Mouse (Mus musculus): Measurements from ENCODE around the gene Prg3. TPM values are rescaled to one million over a fixed set of nuclear protein-coding genes. Genes with fewer than 3 reads are reported as not detected.

Prg3 gene
- polyA plus RNA-seq, 1 experiment from 2014 or later: not detected

DNA sequence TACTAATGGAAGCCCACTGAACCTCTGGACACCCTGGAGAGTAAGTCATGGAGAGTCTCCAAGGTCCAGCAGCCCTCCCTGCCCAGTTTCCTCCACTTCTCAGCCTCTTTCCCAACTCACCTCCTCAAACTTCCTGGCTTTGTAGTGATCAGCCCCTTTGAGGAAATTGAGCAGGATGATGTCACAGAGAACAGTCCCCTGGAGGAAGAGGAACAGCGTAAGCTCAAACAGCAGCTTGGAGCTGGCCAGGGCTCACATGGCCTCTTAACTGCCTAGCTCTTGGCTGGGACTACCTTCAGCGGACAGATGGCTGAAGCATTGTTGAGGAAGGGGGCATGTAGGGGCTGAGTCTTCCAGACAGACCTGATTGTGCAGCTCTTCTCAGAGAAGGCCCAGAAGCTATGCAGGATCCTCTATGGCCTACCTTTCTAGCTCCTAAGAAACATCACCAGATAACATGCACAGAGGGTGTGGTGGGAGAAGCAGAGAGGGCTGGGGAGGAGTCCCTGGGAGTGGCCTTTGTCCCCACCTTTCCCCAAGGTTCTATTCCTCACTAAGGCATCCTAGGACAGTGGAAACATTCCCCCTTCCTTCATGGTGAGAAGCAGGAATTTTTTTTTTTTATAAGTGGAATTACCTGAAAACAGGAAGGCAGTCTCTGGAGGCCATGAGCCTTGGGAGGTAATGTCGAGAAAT is 11.6 kb downstream of the Prg3 start:
- WGBS: 86% methylated on average over 3 of the region's 3 CpGs
- no peak for ATAC-seq (ENCODE audit: low FRiP score, low read depth)

DNA sequence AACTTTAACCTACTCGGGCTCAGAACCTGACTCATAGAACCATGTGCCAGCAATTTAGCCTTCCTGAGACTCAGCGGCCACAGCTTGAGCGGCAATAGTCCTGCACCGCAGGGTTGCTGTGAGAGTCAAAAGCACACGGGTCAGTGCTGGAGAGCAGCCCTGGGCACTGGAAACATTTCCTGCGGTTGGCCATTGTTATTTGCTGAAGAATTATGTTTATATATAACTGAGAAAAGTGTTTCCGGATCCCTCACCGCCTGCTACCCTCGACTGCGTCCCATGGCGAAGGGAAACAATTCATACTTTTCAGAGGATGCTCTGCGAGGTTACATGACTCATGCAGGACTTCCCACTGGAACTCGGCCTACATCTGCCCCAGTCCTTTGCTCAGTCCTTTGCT is 13.5 kb downstream of the Prg3 start:
- Histone ChIP-seq H3K4me2 (replicated peaks) (no peak overlapping the region), H3K9ac (replicated peaks) (no peak overlapping the region), H3K4me3 (no peak overlapping the region), H3K9me3 (no peaks in the 10 kb centered on the region), H3K4me1 (no peaks in the 10 kb centered on the region), H3K36me3 (no peaks in the 10 kb centered on the region), H3K27ac (replicated peaks) (no peak overlapping the region), H3K27me3 (no peaks in the 10 kb centered on the region)
- no peak for ATAC-seq (ENCODE audit: low FRiP score, low read depth)
- 78% methylated on average over 13 of the region's 13 CpGs for WGBS

More for the DNA sequence above, 11.6 kb downstream of the Prg3 start:
- Histone ChIP-seq H3K4me2 (replicated peaks) (no peak overlapping the region), H3K4me3 (no peak overlapping the region), H3K9ac (replicated peaks) (no peak overlapping the region), H3K27me3 (no peaks in the 10 kb centered on the region), H3K9me3 (no peaks in the 10 kb centered on the region), H3K36me3 (no peaks in the 10 kb centered on the region), H3K4me1 (no peaks in the 10 kb centered on the region), H3K27ac (replicated peaks) (no peak overlapping the region)

DNA sequence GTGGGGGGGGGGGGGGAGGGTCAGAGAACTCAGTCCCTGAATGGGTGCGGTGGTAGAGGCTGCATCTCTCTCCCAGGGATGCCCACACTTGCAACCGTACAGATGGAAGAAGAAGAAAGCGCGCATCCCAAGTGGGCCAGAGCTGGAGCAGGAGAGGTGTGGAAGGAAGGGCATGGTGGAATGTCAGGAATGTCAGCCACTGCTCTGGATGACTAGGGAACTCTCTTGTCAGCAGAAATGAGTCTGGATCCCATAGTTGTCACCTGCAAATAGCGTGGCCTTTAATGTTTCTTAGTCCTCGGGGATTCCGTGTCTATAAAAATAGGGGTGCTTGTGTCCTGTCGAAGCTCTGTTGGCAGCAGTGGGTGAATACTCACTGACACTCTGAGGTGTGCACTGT is 14.6 kb downstream of the Prg3 start:
- H3K9me3 ChIP-seq: no peaks in the 10 kb centered on the region
- no peak for ATAC-seq (ENCODE audit: low FRiP score, low read depth)
- 87% methylated on average over 8 of the region's 8 CpGs for WGBS

DNA sequence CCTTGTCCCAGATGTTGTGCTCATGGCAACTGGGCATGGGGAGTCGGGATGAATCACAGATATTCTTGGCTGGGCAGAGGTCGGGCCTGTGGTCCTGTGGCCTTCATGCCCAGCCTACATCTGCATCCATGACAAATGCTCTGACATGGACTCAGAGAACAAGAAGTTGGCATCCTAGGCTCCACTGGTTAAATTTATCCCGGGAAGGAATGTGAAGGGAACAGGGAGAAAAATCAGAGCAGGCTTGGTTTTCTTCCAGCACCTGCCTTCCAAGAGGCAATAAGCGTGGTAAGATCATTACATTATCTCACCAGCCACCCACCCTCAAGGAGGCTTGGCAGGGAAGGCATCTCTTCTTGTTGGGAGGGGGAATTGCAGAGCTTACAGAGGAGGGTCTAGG is 16.3 kb downstream of the Prg3 start:
- 88% methylated on average over 4 of the region's 4 CpGs for WGBS
- Histone ChIP-seq H3K27me3 (no peaks in the 10 kb centered on the region), H3K4me1 (no peaks in the 10 kb centered on the region), H3K9me3 (no peaks in the 10 kb centered on the region), H3K4me2 (replicated peaks) (no peak overlapping the region), H3K36me3 (no peaks in the 10 kb centered on the region), H3K27ac (replicated peaks) (no peak overlapping the region), H3K4me3 (no peak overlapping the region), H3K9ac (replicated peaks) (no peak overlapping the region)
- ATAC-seq (ENCODE audit: low FRiP score, low read depth): no peak

More for the DNA sequence above, 14.6 kb downstream of the Prg3 start:
- no peak overlapping the region for H3K4me2 ChIP-seq (replicated peaks)
- no peaks in the 10 kb centered on the region for H3K36me3 ChIP-seq
- H3K4me1 ChIP-seq: no peaks in the 10 kb centered on the region
- H3K27me3 ChIP-seq: no peaks in the 10 kb centered on the region
- H3K4me3 ChIP-seq: no peak overlapping the region
- H3K9ac ChIP-seq (replicated peaks): no peak overlapping the region
- H3K27ac ChIP-seq (replicated peaks): no peak overlapping the region

DNA sequence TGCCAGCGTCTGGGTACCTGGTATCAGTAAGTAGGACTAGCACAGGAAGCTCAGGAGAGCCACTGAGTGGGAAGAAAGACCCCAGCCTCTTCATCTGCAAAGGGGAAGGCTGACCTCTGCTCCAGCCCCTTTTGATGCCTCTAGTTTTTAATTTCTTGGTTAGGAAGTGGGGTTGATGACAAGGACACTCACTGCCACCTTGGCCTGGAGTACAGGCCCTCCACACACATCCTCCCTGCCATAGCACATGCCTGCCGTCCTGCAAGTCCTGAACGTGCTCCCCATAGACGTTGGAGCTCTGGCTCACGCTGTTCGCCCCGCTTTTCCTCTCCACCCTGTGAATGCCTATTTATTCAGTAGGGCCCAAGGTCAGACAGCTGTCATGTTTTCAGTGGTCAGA is 18.6 kb downstream of the Prg3 start:
- WGBS: 78% methylated on average over 7 of the region's 7 CpGs
- H3K4me3 ChIP-seq: no peak overlapping the region
- H3K9me3 ChIP-seq: no peaks in the 10 kb centered on the region
- no peaks in the 10 kb centered on the region for H3K4me1 ChIP-seq
- H3K9ac ChIP-seq (replicated peaks): no peak overlapping the region
- no peak overlapping the region for H3K27ac ChIP-seq (replicated peaks)
- no peaks in the 10 kb centered on the region for H3K36me3 ChIP-seq
- no peak overlapping the region for H3K4me2 ChIP-seq (replicated peaks)
- no peaks in the 10 kb centered on the region for H3K27me3 ChIP-seq
- ATAC-seq (ENCODE audit: low FRiP score, low read depth): no peak

DNA sequence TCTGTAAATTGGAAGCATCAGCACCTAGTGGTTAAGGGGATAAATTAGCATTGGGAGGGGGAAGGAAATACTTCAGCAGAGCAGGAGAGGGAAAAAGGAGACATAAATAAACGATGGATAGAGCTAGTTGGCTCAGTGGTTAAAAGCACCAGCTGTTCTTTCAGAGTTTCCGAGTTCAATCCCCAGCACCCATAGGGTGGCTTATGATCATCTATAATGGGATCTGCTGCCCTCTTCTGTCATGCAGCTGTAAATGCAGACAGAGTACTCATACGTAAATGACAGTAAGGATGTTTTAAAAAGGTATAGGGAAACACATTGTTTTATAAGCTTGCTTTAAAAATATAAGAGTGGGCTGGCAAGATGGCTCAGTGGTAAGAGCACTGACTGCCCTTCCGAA is 19.7 kb downstream of the Prg3 start:
- H3K27me3 ChIP-seq: no peaks in the 10 kb centered on the region
- no peaks in the 10 kb centered on the region for H3K9me3 ChIP-seq
- H3K36me3 ChIP-seq: no peaks in the 10 kb centered on the region
- H3K4me3 ChIP-seq: no peak overlapping the region
- H3K4me2 ChIP-seq (replicated peaks): no peak overlapping the region
- no peak for ATAC-seq (ENCODE audit: low FRiP score, low read depth)
- H3K9ac ChIP-seq (replicated peaks): no peak overlapping the region
- no peaks in the 10 kb centered on the region for H3K4me1 ChIP-seq
- WGBS: 23% methylated on average over 4 of the region's 4 CpGs
- no peak overlapping the region for H3K27ac ChIP-seq (replicated peaks)

DNA sequence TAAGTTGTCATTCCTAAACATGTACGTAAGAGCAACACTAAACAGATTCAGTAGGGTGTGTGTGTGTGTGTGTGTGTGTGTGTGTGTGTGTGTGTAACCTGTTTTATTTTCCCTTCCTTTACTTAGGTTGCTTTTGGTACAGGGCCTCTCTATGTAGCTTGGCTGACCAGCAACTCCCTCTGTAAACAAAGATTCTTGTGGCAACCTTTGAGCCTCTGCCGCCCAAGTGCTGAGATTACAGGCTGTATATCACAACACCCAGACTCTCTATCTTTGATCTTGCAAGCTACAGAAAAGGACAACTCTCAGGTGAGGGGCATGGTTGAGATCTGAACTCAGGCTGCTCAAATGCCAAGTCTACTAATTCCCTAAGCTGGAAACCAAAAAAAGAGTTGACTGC is 21.2 kb downstream of the Prg3 start:
- no peak overlapping the region for H3K9ac ChIP-seq (replicated peaks)
- no peaks in the 10 kb centered on the region for H3K36me3 ChIP-seq
- 79% methylated on average over 2 of the region's 2 CpGs for WGBS
- H3K4me3 ChIP-seq: no peak overlapping the region
- ATAC-seq (ENCODE audit: low FRiP score, low read depth): no peak
- no peaks in the 10 kb centered on the region for H3K9me3 ChIP-seq
- H3K27me3 ChIP-seq: no peaks in the 10 kb centered on the region
- no peak overlapping the region for H3K27ac ChIP-seq (replicated peaks)
- H3K4me1 ChIP-seq: no peaks in the 10 kb centered on the region
- no peak overlapping the region for H3K4me2 ChIP-seq (replicated peaks)

DNA sequence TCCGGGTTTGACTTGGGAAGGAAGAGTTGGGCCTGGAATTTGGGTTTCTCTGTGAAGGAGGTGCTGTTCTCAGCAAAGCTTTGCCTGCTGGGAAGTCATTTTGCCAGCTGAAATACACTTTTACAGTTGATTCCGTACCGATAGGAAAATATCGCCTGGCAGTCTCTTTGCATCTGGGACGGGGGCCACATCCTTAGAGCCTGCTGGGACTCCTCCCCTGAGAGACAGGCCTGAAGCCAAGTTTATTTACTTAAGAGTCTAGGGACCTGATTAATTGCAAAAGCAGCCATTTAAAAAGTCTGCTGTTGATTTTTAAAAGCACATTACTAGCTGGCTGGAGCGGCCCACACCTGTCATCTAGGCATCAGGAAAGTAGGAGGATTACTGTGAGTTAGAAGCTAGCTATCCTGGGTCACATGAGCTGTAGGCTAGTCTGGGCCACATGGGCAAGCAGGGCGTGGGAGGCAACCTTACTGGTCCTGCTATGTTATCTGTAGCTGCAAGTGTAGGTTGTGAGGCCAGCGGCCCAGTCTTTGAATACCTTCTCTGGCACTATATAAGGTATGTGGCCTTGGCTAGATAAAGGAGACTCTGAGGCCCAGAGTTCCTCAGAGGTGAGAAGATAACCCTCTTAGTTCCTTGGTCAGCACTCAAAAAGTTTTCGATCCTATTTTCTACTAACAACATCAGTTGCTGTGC is 24.0 kb downstream of the Prg3 start:
- no peak overlapping the region for H3K27ac ChIP-seq (replicated peaks)
- H3K4me3 ChIP-seq: no peak overlapping the region
- no peak overlapping the region for H3K4me2 ChIP-seq (replicated peaks)
- 81% methylated on average over 9 of the region's 9 CpGs for WGBS
- H3K9me3 ChIP-seq: no peaks in the 10 kb centered on the region
- H3K36me3 ChIP-seq: no peaks in the 10 kb centered on the region
- no peak overlapping the region for H3K9ac ChIP-seq (replicated peaks)
- H3K4me1 ChIP-seq: no peaks in the 10 kb centered on the region
- ATAC-seq (ENCODE audit: low FRiP score, low read depth): no peak
- H3K27me3 ChIP-seq: no peaks in the 10 kb centered on the region

DNA sequence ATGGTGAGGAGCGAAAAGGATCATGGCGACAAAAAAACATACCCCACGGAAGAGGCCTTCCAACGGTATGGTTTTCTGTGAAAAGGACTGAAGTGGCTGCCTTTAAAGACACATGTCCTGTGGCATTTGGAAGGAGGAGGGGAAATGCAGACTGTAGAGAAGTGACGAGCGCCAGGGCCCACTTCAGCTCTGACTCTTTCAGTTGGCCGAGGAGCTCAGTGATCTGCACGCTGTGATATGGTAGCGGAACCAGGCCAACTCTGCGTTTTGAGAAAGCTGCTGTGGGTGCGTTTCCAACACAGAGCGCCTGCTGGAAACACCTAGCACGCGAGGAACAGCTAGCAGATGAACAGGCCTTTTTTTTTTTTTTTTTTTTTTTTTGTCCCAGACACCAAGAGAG is 24.7 kb downstream of the Prg3 start:
- Histone ChIP-seq H3K4me2 (replicated peaks) (no peak overlapping the region), H3K27ac (replicated peaks) (no peak overlapping the region), H3K9me3 (no peaks in the 10 kb centered on the region), H3K4me3 (no peak overlapping the region), H3K9ac (replicated peaks) (no peak overlapping the region), H3K36me3 (no peaks in the 10 kb centered on the region), H3K4me1 (no peaks in the 10 kb centered on the region), H3K27me3 (no peaks in the 10 kb centered on the region)
- WGBS: 84% methylated on average over 14 of the region's 14 CpGs
- ATAC-seq (ENCODE audit: low FRiP score, low read depth): no peak

DNA sequence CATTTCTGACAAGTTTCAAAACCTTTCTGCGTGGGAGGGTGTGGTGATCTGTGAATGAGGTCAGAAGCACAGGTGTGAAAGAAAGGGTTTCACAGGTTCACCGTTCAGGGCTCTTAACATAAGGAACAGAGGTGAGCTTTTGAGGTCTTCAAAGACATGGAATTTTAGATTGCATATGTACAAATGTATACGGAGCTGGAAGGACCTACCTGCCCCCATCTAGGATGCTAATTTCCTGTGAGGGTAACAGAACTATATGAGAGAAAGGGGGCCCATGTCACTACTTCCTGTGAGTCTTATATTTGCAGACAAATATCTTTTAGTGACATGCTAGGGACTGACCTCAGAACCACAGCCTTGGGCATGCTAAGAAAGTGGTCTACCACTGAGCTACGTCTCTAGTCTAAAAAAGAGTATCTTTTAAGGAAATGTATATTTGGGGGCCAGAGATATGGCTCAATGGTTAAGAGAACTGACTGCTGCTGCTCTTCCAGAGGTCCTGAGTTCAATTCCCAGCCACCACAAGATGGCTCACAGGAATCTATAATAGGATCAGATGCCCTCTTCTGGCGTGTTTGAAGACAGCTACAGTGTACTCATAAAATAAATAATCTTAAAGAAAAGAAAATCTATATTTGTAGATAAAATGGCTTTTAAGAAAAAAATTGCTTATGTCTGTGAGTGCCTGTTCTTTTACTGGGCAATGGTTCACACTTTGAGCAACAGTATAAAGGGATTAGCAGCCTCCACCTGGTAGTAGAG is 26.0 kb downstream of the Prg3 start:
- Histone ChIP-seq H3K36me3 (no peaks in the 10 kb centered on the region), H3K4me3 (no peak overlapping the region), H3K4me2 (replicated peaks) (no peak overlapping the region), H3K4me1 (no peaks in the 10 kb centered on the region), H3K27me3 (no peaks in the 10 kb centered on the region), H3K9ac (replicated peaks) (no peak overlapping the region), H3K9me3 (no peaks in the 10 kb centered on the region), H3K27ac (replicated peaks) (no peak overlapping the region)
- no peak for ATAC-seq (ENCODE audit: low FRiP score, low read depth)
- WGBS: 84% methylated on average over 5 of the region's 5 CpGs

DNA sequence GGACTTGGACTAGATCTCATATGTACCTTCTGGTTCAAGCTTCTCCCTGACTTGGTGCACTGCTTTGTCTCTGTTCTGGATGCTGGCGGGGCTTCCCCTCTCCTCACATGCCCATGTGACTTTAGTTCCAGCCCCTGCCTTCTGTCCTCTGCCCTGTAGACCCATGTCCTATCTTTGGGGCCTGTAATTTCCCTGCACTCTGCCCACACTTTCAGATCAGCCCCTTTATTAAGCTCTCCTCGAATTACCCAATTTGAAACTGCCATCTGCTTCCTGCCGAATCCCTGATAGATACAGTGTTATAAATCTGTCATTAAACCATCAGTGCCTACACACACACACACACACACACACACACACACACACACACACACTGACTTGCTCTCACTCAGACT is 26.6 kb downstream of the Prg3 start:
- no peaks in the 10 kb centered on the region for H3K36me3 ChIP-seq
- no peak for ATAC-seq (ENCODE audit: low FRiP score, low read depth)
- H3K9ac ChIP-seq (replicated peaks): no peak overlapping the region
- H3K27ac ChIP-seq (replicated peaks): no peak overlapping the region
- no peaks in the 10 kb centered on the region for H3K4me1 ChIP-seq
- H3K4me2 ChIP-seq (replicated peaks): no peak overlapping the region
- 75% methylated on average over 3 of the region's 3 CpGs for WGBS
- H3K27me3 ChIP-seq: no peaks in the 10 kb centered on the region
- no peak overlapping the region for H3K4me3 ChIP-seq
- H3K9me3 ChIP-seq: no peaks in the 10 kb centered on the region

DNA sequence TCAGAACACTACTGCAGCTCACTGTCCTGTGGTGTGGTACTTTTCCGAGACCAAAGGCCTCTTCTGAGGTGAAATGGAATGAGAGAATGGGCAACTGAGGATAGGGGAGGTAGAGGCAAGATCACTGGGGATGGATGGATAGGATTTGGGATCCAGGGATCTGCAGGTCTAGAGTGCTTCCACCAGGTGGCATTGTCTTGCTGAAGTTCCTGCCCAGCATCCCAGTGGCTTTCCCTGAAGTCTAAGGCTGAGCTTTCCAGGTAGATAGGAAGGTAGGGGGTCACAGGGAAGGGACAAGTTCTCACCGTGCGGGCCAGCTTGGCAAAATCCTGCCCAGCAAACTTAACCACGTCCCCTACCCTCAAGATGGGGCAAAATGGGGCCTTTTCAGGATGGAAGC is 34.0 kb downstream of the Prg3 start:
- H3K27me3 ChIP-seq: no peaks in the 10 kb centered on the region
- no peak overlapping the region for H3K4me2 ChIP-seq (replicated peaks)
- H3K27ac ChIP-seq (replicated peaks): no peak overlapping the region
- H3K4me1 ChIP-seq: no peaks in the 10 kb centered on the region
- H3K9me3 ChIP-seq: no peaks in the 10 kb centered on the region
- H3K36me3 ChIP-seq: no peaks in the 10 kb centered on the region
- WGBS: 25% methylated on average over 4 of the region's 4 CpGs
- ATAC-seq (ENCODE audit: low FRiP score, low read depth): no peak
- no peak overlapping the region for H3K9ac ChIP-seq (replicated peaks)
- no peak overlapping the region for H3K4me3 ChIP-seq

Data from midbrain, embryonic 12.5 days (tissue).